In the genomic region with DNA sequence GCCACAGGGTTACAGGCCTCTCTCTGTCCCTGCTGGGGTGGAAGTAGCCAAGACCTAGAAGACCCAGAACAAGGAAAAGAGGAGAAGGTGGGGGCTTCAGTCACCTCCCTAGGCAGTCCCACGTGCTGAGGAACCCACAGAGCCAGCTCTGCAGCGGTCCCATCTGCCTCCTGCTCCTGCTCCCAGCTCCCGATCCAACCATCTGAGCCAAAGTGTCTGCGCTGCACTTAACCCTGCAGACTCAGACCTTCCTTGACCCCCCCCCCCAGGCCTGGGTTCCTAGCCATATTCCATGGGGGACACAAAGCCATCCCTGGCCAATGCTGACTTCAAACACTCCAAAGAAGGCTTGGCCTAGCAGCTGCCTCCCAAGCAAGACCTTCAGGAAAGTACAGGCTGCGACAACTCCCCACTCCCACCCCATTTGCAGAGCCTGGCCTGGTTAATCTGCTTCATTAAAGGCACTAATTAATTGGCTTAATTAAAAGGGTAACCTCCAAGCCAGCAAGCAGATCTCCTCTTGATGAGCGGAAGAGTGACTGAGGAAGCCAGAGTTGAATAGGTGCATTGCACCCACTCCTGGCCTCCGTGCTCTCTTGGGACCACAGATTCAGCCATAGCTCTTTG, we compare ENCODE assay signal across 23 mouse cellular contexts. TPM values are rescaled to one million over a fixed set of nuclear protein-coding genes. Genes with fewer than 3 reads are reported as not detected.
A peak's percentile ranks its signal among the peaks of the same experiment; 100 is the strongest.
DNase-seq lines count a peak whose midpoint lies in the region; ATAC-seq and TF ChIP-seq lines count a peak whose summit lies in the region.
"Had no signal": no experiment of that assay in that cellular context is flagged by ENCODE, and none has a peak within 500 bp of the region (broad histone marks: within the 10 kb centered on the region; RNA-seq: fewer than 3 reads in every experiment).

No protein-coding gene starts in this region.

- no peak for ATAC-seq in heart, embryonic 16.5 days (replicated peaks; ENCODE audit: extremely low read depth, insufficient read depth, low FRiP score)
- 0 out of 2 replicates have a peak, but pooled peaks have one; percentile 13 for ATAC-seq in forebrain, postnatal 0 days
- ATAC-seq: intestine, postnatal 0 days; liver, postnatal 0 days had no signal

- no peak overlapping the region for H3K27ac ChIP-seq in heart, embryonic 16.5 days (ENCODE audit: low read length)
- H3K27ac ChIP-seq in embryonic facial prominence, embryonic 10.5 days (replicated peaks): peak overlapping the region; percentile 66
- no peak overlapping the region for H3K27ac ChIP-seq in forebrain, postnatal 0 days (ENCODE audit: low read depth, low read length)
- H3K27ac ChIP-seq: kidney, embryonic 15.5 days; limb, embryonic 12.5 days; midbrain, embryonic 12.5 days had no signal

- no peaks in the 10 kb centered on the region for H3K9me3 ChIP-seq in heart, embryonic 16.5 days (replicated peaks; ENCODE audit: control insufficient read depth, low read length)
- H3K9me3 ChIP-seq in embryonic facial prominence, embryonic 10.5 days: no peaks in the 10 kb centered on the region
- H3K9me3 ChIP-seq in forebrain, postnatal 0 days (ENCODE audit: low read length): no peaks in the 10 kb centered on the region
- H3K9me3 ChIP-seq: kidney, embryonic 15.5 days had no signal

- 76% methylated on average over 7 of the region's 7 CpGs for WGBS in heart, embryonic 16.5 days
- 79% methylated on average over 7 of the region's 7 CpGs for WGBS in embryonic facial prominence, embryonic 10.5 days
- 56% methylated on average over 7 of the region's 7 CpGs for WGBS in forebrain, postnatal 0 days

- H3K4me2 ChIP-seq in heart, embryonic 16.5 days (ENCODE audit: low read depth, low read length): no peak overlapping the region
- H3K4me2 ChIP-seq in forebrain, postnatal 0 days (ENCODE audit: low read depth): no peak overlapping the region
- H3K4me2 ChIP-seq: kidney, embryonic 15.5 days; limb, embryonic 12.5 days; liver, embryonic 11.5 days; midbrain, embryonic 12.5 days had no signal

- no peak overlapping the region for H3K4me3 ChIP-seq in heart, embryonic 16.5 days (ENCODE audit: low read length)
- no peak overlapping the region for H3K4me3 ChIP-seq in embryonic facial prominence, embryonic 10.5 days
- H3K4me3 ChIP-seq in forebrain, postnatal 0 days (ENCODE audit: low read depth, low read length): no peak overlapping the region
- H3K4me3 ChIP-seq: kidney, embryonic 15.5 days; limb, embryonic 12.5 days; midbrain, embryonic 12.5 days had no signal

- peaks cover 21% of the 10 kb centered on the region for H3K4me1 ChIP-seq in heart, embryonic 16.5 days (ENCODE audit: control insufficient read depth, insufficient read depth, low read length)
- H3K4me1 ChIP-seq in embryonic facial prominence, embryonic 10.5 days: peaks cover 93% of the 10 kb centered on the region
- H3K4me1 ChIP-seq in forebrain, postnatal 0 days (ENCODE audit: insufficient read depth): peaks cover 10% of the 10 kb centered on the region; the same call in 1 of the 2 replicates

- TF ChIP-seq POLR2A in brain, embryonic 14.5 days (IDR thresholded peaks at IDR 0.05; ENCODE audit: borderline replicate concordance, extremely low read depth, insufficient read depth, insufficient read length, poor library complexity, severe bottlenecking): no peak

- no peaks in the 10 kb centered on the region for H3K36me3 ChIP-seq in heart, embryonic 16.5 days (ENCODE audit: control insufficient read depth, insufficient read depth)
- H3K36me3 ChIP-seq in embryonic facial prominence, embryonic 10.5 days (replicated peaks): no peaks in the 10 kb centered on the region
- H3K36me3 ChIP-seq in forebrain, postnatal 0 days (ENCODE audit: insufficient read depth): no peaks in the 10 kb centered on the region
- H3K36me3 ChIP-seq: kidney, embryonic 15.5 days; limb, embryonic 12.5 days; midbrain, embryonic 12.5 days had no signal

- no peaks in the 10 kb centered on the region for H3K27me3 ChIP-seq in heart, embryonic 16.5 days (ENCODE audit: control insufficient read depth, insufficient read depth, low read length)
- H3K27me3 ChIP-seq in embryonic facial prominence, embryonic 10.5 days (replicated peaks; ENCODE audit: low read depth, poor library complexity, severe bottlenecking): peaks cover 90% of the 10 kb centered on the region
- H3K27me3 ChIP-seq in forebrain, postnatal 0 days (ENCODE audit: insufficient read depth, low read length): no peaks in the 10 kb centered on the region

- no peak for TF ChIP-seq CTCF in brain, embryonic 14.5 days (IDR thresholded peaks at IDR 0.05; ENCODE audit: borderline replicate concordance, extremely low read depth, insufficient read depth, insufficient read length)
- TF ChIP-seq CTCF in forebrain, postnatal 0 days (IDR thresholded peaks at IDR 0.05; ENCODE audit: low read depth): no peak

- no peak for DNase-seq in heart, postnatal 4 days
- peak; percentile 68 for DNase-seq in brain, embryonic 14.5 days (ENCODE audit: low read depth)
- DNase-seq in embryonic facial prominence, embryonic 10.5 days (ENCODE audit: low spot score): no peak
- DNase-seq in forebrain, postnatal 0 days: no peak
- no peak for DNase-seq in cerebellum, postnatal 14 days
- no peak for DNase-seq in kidney, postnatal 25 days
- DNase-seq: adrenal gland, postnatal 10 days; cerebellum, adult 9-10 months; gastrocnemius, postnatal 25 days; heart, postnatal 36 days; liver, postnatal 0 days; lung, postnatal 10 days; right cerebral cortex, postnatal 25 days; spleen, adult 18-20 months had no signal

- 0 out of 2 replicates have a peak overlapping the region, but pooled peaks have one; percentile 16 for H3K9ac ChIP-seq in heart, embryonic 16.5 days (ENCODE audit: low read length)
- no peak overlapping the region for H3K9ac ChIP-seq in forebrain, postnatal 0 days
- H3K9ac ChIP-seq: kidney, embryonic 15.5 days; limb, embryonic 12.5 days; liver, postnatal 0 days; midbrain, embryonic 12.5 days had no signal

RNA-seq across cellular contexts. Expression of gene Flrt1, which starts 45.9 kb away (rescaled TPM):
- 1.6 and 1.9 TPM in 2 replicates for polyA plus RNA-seq in heart, embryonic 16.5 days (2015; fragmentation: Nextera tagmentation; extraction: Ambion mirVana)
- 1 to 10 TPM; 1.8 to 2.1 TPM for total RNA-seq in heart, postnatal 4 days (2021)
- polyA plus RNA-seq in brain, embryonic 14.5 days (2012; rRNA removed): 2.5 and 4.3 TPM in 2 replicates
- polyA plus RNA-seq in embryonic facial prominence, embryonic 10.5 days (2016; fragmentation: Nextera tagmentation; extraction: Ambion mirVana): 2.5 and 2.9 TPM in 2 replicates
- 8.1 and 8.8 TPM in 2 replicates for total RNA-seq in forebrain, postnatal 0 days (2014; rRNA removed)
- 6.7 and 11.3 TPM in 2 replicates for polyA plus RNA-seq in forebrain, postnatal 0 days (2015; fragmentation: Nextera tagmentation; extraction: Ambion mirVana)
- total RNA-seq: common myeloid progenitor, adult 5-6 weeks; megakaryocyte progenitor cell, adult 5-6 weeks; MEL had no signal

RNA-seq across cellular contexts. Expression of gene Otub1, which starts 54.7 kb away (rescaled TPM):
- 140 and 141 TPM in 2 replicates for polyA plus RNA-seq in heart, embryonic 16.5 days (2015; fragmentation: Nextera tagmentation; extraction: Ambion mirVana)
- total RNA-seq in heart, postnatal 4 days (2021): 100 to 1,000 TPM; 111 to 112 TPM
- 209 and 213 TPM in 2 replicates for polyA plus RNA-seq in brain, embryonic 14.5 days (2012; rRNA removed)
- polyA plus RNA-seq in embryonic facial prominence, embryonic 10.5 days (2016; fragmentation: Nextera tagmentation; extraction: Ambion mirVana): 275 and 276 TPM in 2 replicates
- 248 and 252 TPM in 2 replicates for total RNA-seq in forebrain, postnatal 0 days (2014; rRNA removed)
- 286 and 290 TPM in 2 replicates for polyA plus RNA-seq in forebrain, postnatal 0 days (2015; fragmentation: Nextera tagmentation; extraction: Ambion mirVana)
